Mouse (Mus musculus) gonadal fat pad, adult 2 months (tissue): Measurements from ENCODE around the gene Dop1b. TPM values are rescaled to one million over a fixed set of nuclear protein-coding genes. Genes with fewer than 3 reads are reported as not detected.
A peak's percentile ranks its signal among the peaks of the same experiment; 100 is the strongest.

Experiments used
- DNase-seq: peaks from one replicate; pipeline ENCODE4 v3.0.0-alpha.2; 2012; ENCODE audit warnings: low read depth
- polyA plus RNA-seq: library from polyadenylated mRNA; depleted of rRNA; stranded (reverse); fragments of >200 nt; gene quantifications from 2 replicates; pipeline ENCODE4 v1.2.3, GENCODE M21; 2012; rRNA removed

The Dop1b gene
- polyA plus RNA-seq, 1 experiment, result 77.6 TPM

- no peak for DNase-seq
Observed at GRCm38 (mm10) chr16:93829526-93829925, 117.8 kb downstream of the Dop1b start.

- no peak for DNase-seq
Observed at GRCm38 (mm10) chr16:93830071-93830470, 118.4 kb downstream of the Dop1b start.

- DNase-seq, result no peak
Observed at GRCm38 (mm10) chr16:93830916-93831315, 119.2 kb downstream of the Dop1b start.

GRCm38 (mm10) chr16:93831627-93832395, 120.1 kb downstream of the Dop1b start, which contains the start of gene Morc3:
Gene Morc3 (plus strand): TSS chr16:93832121.
- peak; percentile 91 for DNase-seq

GRCm38 (mm10) chr16:93832451-93833276, 121.0 kb downstream of the Dop1b start:
- no peak for DNase-seq

GRCm38 (mm10) chr16:93833551-93833950, 121.8 kb downstream of the Dop1b start:
- no peak for DNase-seq

- DNase-seq, result no peak
Observed at GRCm38 (mm10) chr16:93834076-93834475, 122.4 kb downstream of the Dop1b start.

GRCm38 (mm10) chr16:93839049-93839448, 127.3 kb downstream of the Dop1b start:
- DNase-seq, result no peak

GRCm38 (mm10) chr16:93850527-93850926, 138.8 kb downstream of the Dop1b start:
- DNase-seq, result no peak

GRCm38 (mm10) chr16:93859967-93860366, 148.3 kb downstream of the Dop1b start:
- no peak for DNase-seq

Other genes starting within 250 kb of the Dop1b start
- gene Setd4, start 107.8 kb upstream of the Dop1b start, polyA plus RNA-seq, result 6.3 and 9.0 TPM in 2 replicates
- 150 and 196 TPM in 2 replicates for gene Cbr1, start 106.1 kb upstream of the Dop1b start, polyA plus RNA-seq
- not detected in 2 replicates for gene Gm5678, start 83.8 kb upstream of the Dop1b start, polyA plus RNA-seq
- gene Cbr3, start 28.7 kb upstream of the Dop1b start, polyA plus RNA-seq, result 18.6 and 24.6 TPM in 2 replicates
- gene Morc3, start 120.2 kb downstream of the Dop1b start, polyA plus RNA-seq, result 9.4 and 11.1 TPM in 2 replicates
- gene Chaf1b, start 172.0 kb downstream of the Dop1b start, polyA plus RNA-seq, result 4.5 and 5.3 TPM in 2 replicates